Mouse (Mus musculus) embryo, embryonic 9.5 days (tissue): ENCODE measurements at regions not wholly inside any gene's neighbourhood (a gene's known extent, or its start where the extent isn't known, plus 50 kb on each side); places are given as distances from the start of the nearest gene placed in this dataset.

Experiments
- DNase-seq: peaks from one replicate; pipeline ENCODE4 v3.0.0-alpha.2; 2017; ENCODE audit errors: extremely low spot score

GRCm38 (mm10) chr4:93986189-93986588 is 570.2 kb upstream of the Gm10306 start:
- DNase-seq, result no peak

GRCm38 (mm10) chr4:93990273-93990869 is 566.0 kb upstream of the Gm10306 start:
- DNase-seq, result no peak

GRCm38 (mm10) chr4:94005818-94006217 is 550.5 kb upstream of the Gm10306 start:
- no peak for DNase-seq

GRCm38 (mm10) chr4:94007088-94007768 is 549.1 kb upstream of the Gm10306 start:
- DNase-seq, result peak; percentile 39

- no peak for DNase-seq
Observed at GRCm38 (mm10) chr4:94015713-94016112, 540.6 kb upstream of the Gm10306 start.

- DNase-seq, result no peak
Observed at GRCm38 (mm10) chr4:94017702-94018101, 538.6 kb upstream of the Gm10306 start.

GRCm38 (mm10) chr4:94049629-94050310 is 506.6 kb upstream of the Gm10306 start:
- DNase-seq, result no peak

GRCm38 (mm10) chr4:94052249-94053162 is 503.8 kb upstream of the Gm10306 start:
- DNase-seq, result no peak

GRCm38 (mm10) chr4:94073178-94073870 is 483.0 kb upstream of the Gm10306 start:
- DNase-seq, result no peak

- no peak for DNase-seq
Observed at GRCm38 (mm10) chr4:94082839-94083238, 473.5 kb upstream of the Gm10306 start.

- DNase-seq, result no peak
Observed at GRCm38 (mm10) chr4:94094379-94094778, 462.0 kb upstream of the Gm10306 start.

- no peak for DNase-seq
Observed at GRCm38 (mm10) chr4:94106941-94107340, 449.4 kb upstream of the Gm10306 start.

GRCm38 (mm10) chr4:94116881-94117280 is 439.5 kb upstream of the Gm10306 start:
- DNase-seq, result no peak

GRCm38 (mm10) chr4:94124177-94124576 is 432.2 kb upstream of the Gm10306 start:
- no peak for DNase-seq

- DNase-seq, result no peak
Observed at GRCm38 (mm10) chr4:94137921-94138320, 418.4 kb upstream of the Gm10306 start.

GRCm38 (mm10) chr4:94144901-94145801 is 411.2 kb upstream of the Gm10306 start:
- no peak for DNase-seq

GRCm38 (mm10) chr4:94147964-94148533 is 408.3 kb upstream of the Gm10306 start:
- no peak for DNase-seq

- DNase-seq, result no peak
Observed at GRCm38 (mm10) chr4:94149056-94149455, 407.3 kb upstream of the Gm10306 start.

GRCm38 (mm10) chr4:94160620-94161019 is 395.7 kb upstream of the Gm10306 start:
- DNase-seq, result no peak

- DNase-seq, result no peak
Observed at GRCm38 (mm10) chr4:94173096-94173495, 383.2 kb upstream of the Gm10306 start.
